Mouse (Mus musculus) retina, embryonic 14.5 days (tissue): ENCODE results near the gene Cc2d1b.

Experiments
- DNase-seq: peaks from one replicate; pipeline ENCODE4 v3.0.0-alpha.2; 2015; ENCODE audit warnings: low spot score

Gene Cc2d1b

GRCm38 (mm10) chr4:108638752-108639151 is 19.0 kb downstream of the Cc2d1b start:
- DNase-seq = no peak

- DNase-seq = peak; percentile 67
These were observed 44.7 kb downstream of the Cc2d1b start for GRCm38 (mm10) chr4:108664407-108664806.
